Comparison of ENCODE assay signal across 8 mouse cellular contexts in the genomic region with DNA sequence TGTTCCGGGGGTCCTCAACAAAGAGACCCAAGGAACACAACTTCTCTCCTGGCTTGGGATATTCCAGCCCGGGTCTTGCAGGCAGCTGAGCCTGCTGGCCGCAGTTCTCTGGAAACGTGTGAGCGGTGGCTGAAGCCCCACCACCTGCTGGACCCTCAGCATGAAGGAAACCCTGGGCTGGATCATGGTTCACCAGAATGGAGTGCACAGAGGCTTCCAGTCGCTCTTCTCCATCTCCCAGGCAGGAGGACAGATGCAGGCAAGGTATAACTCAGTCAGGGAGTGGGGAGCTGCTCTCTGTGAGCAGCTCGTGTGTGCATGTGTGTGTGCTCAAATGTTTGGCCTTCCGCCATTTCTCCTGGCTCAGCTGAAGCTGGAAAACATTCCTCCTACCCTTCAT. TPM values are rescaled to one million over a fixed set of nuclear protein-coding genes. Genes with fewer than 3 reads are reported as not detected.
A peak's percentile ranks its signal among the peaks of the same experiment; 100 is the strongest.
DNase-seq lines count a peak whose midpoint lies in the region; ATAC-seq and TF ChIP-seq lines count a peak whose summit lies in the region.

No protein-coding gene starts in this region.

- ATAC-seq in limb, embryonic 14.5 days (ENCODE audit: low FRiP score, low read depth), result peak; percentile 84

- H3ac ChIP-seq in myocyte (ENCODE audit: control insufficient read depth, insufficient read length), result no peak overlapping the region

- peak overlapping the region; percentile 21; the same call in 1 of the 2 replicates for H3K4me3 ChIP-seq in embryonic facial prominence, embryonic 10.5 days
- no peak overlapping the region for H3K4me3 ChIP-seq in kidney, adult 2 months (ENCODE audit: insufficient read depth, low read depth, low read length)
- H3K4me3 ChIP-seq in limb, embryonic 14.5 days (replicated peaks; ENCODE audit: low read length), result no peak overlapping the region
- H3K4me3 ChIP-seq in myocyte, result no peak overlapping the region
- H3K4me3 ChIP-seq in thymus, adult 2 months (ENCODE audit: control insufficient read depth, insufficient read depth, low read length), result no peak overlapping the region

- no peak for TF ChIP-seq POLR2A in kidney, adult 2 months (IDR thresholded peaks at IDR 0.05; ENCODE audit: low read depth, low read length)
- no peak for TF ChIP-seq POLR2A in limb, embryonic 14.5 days (IDR thresholded peaks at IDR 0.05; ENCODE audit: borderline replicate concordance, extremely low read depth, insufficient read depth, insufficient read length)
- no peak for TF ChIP-seq POLR2A in myocyte (IDR thresholded peaks at IDR 0.05; ENCODE audit: insufficient read length, low read depth)
- TF ChIP-seq POLR2A in thymus, adult 2 months (IDR thresholded peaks at IDR 0.05; ENCODE audit: control insufficient read depth, extremely low read depth, insufficient read depth, low read length, poor library complexity), result no peak

- no peak overlapping the region for H3K9ac ChIP-seq in limb, embryonic 14.5 days (ENCODE audit: low read depth, low read length, severe bottlenecking)

- no peaks in the 10 kb centered on the region for H3K36me3 ChIP-seq in embryonic facial prominence, embryonic 10.5 days (replicated peaks)
- no peaks in the 10 kb centered on the region for H3K36me3 ChIP-seq in kidney, adult 2 months (ENCODE audit: control insufficient read depth, insufficient read depth, low read length)
- no peaks in the 10 kb centered on the region for H3K36me3 ChIP-seq in limb, embryonic 14.5 days (ENCODE audit: control insufficient read depth, insufficient read depth, low read length)
- H3K36me3 ChIP-seq in myocyte (ENCODE audit: control insufficient read depth, insufficient read depth), result no peaks in the 10 kb centered on the region
- no peaks in the 10 kb centered on the region for H3K36me3 ChIP-seq in thymus, adult 2 months (ENCODE audit: control insufficient read depth, insufficient read depth, low read length)

- peak; percentile 82 for DNase-seq in layer of hippocampus, adult 11-12 months (ENCODE audit: low spot score)
- no peak for DNase-seq in layer of hippocampus, adult 9-10 months (ENCODE audit: low spot score)
- DNase-seq in embryonic facial prominence, embryonic 10.5 days (ENCODE audit: low spot score), result peak; percentile 92
- DNase-seq in heart, adult 9 months (ENCODE audit: low spot score in 2 of 2), result peak; percentile 32 to 55
- peak; percentile 74 for DNase-seq in kidney, adult 2 months
- peak; percentile 92 for DNase-seq in limb, embryonic 14.5 days (ENCODE audit: low spot score)
- DNase-seq in thymus, adult 2 months, result peak; percentile 49

- H3K27me3 ChIP-seq in embryonic facial prominence, embryonic 10.5 days (replicated peaks; ENCODE audit: low read depth, poor library complexity, severe bottlenecking), result peaks cover 100% of the 10 kb centered on the region
- H3K27me3 ChIP-seq in kidney, adult 2 months (replicated peaks; ENCODE audit: control insufficient read depth, insufficient read depth, low read length), result no peaks in the 10 kb centered on the region
- H3K27me3 ChIP-seq in limb, embryonic 14.5 days (ENCODE audit: control insufficient read depth, insufficient read depth, low read length), result peaks cover 52% of the 10 kb centered on the region
- peaks cover 89% of the 10 kb centered on the region for H3K27me3 ChIP-seq in myocyte (ENCODE audit: control insufficient read depth, insufficient read depth, insufficient read length)
- peaks cover 5% of the 10 kb centered on the region; the same call in 1 of the 2 replicates for H3K27me3 ChIP-seq in thymus, adult 2 months (ENCODE audit: control insufficient read depth, insufficient read depth, low read length)

- H3K9me3 ChIP-seq in embryonic facial prominence, embryonic 10.5 days, result no peaks in the 10 kb centered on the region
- H3K9me3 ChIP-seq in limb, embryonic 14.5 days (ENCODE audit: control insufficient read depth, low read length), result no peaks in the 10 kb centered on the region

- H3K4me2 ChIP-seq in limb, embryonic 14.5 days (replicated peaks; ENCODE audit: low read depth, low read length, severe bottlenecking), result no peak overlapping the region
- no peak overlapping the region for H3K4me2 ChIP-seq in myocyte (ENCODE audit: low read depth)

- no peak for TF ChIP-seq CTCF in kidney, adult 2 months (conservative IDR thresholded peaks at IDR 0.05; ENCODE audit: insufficient read depth, insufficient read length, low read depth, low read length)
- TF ChIP-seq CTCF in thymus, adult 2 months (IDR thresholded peaks at IDR 0.05; ENCODE audit: borderline replicate concordance, control insufficient read depth, extremely low read depth, insufficient read depth, low read length, poor library complexity), result no peak

- H3K27ac ChIP-seq in embryonic facial prominence, embryonic 10.5 days (replicated peaks), result peak overlapping the region; percentile 25; the same call in 1 of the 2 replicates
- H3K27ac ChIP-seq in kidney, adult 2 months (ENCODE audit: insufficient read depth, low read depth, low read length), result no peak overlapping the region
- no peak overlapping the region for H3K27ac ChIP-seq in limb, embryonic 14.5 days (replicated peaks; ENCODE audit: low read depth, low read length)
- no peak overlapping the region for H3K27ac ChIP-seq in thymus, adult 2 months (ENCODE audit: control insufficient read depth, insufficient read depth, low read length)

- peaks cover 97% of the 10 kb centered on the region for H3K4me1 ChIP-seq in embryonic facial prominence, embryonic 10.5 days
- peaks cover 2% of the 10 kb centered on the region; the same call in 1 of the 2 replicates for H3K4me1 ChIP-seq in kidney, adult 2 months (ENCODE audit: control insufficient read depth, insufficient read depth, low read length)
- H3K4me1 ChIP-seq in limb, embryonic 14.5 days (ENCODE audit: control insufficient read depth, insufficient read depth, low read length), result peaks cover 17% of the 10 kb centered on the region
- no peaks in the 10 kb centered on the region for H3K4me1 ChIP-seq in thymus, adult 2 months (replicated peaks; ENCODE audit: control insufficient read depth, insufficient read depth, low read length)

- no peaks in the 10 kb centered on the region for H3K79me2 ChIP-seq in myocyte (ENCODE audit: control insufficient read depth, insufficient read depth)

- WGBS in embryonic facial prominence, embryonic 10.5 days, result 10% methylated on average over 8 of the region's 8 CpGs
- WGBS in kidney, adult 2 months, result 18% methylated on average over 8 of the region's 8 CpGs
- 6% methylated on average over 8 of the region's 8 CpGs for WGBS in limb, embryonic 14.5 days
- 14% methylated on average over 8 of the region's 8 CpGs for WGBS in thymus, adult 2 months

TF ChIP-seq in myocyte, 11 proteins besides CTCF, POLR2A, EP300 and RAD21:
- peak in 2 of 3 experiments; percentile 57 to 60 for TF ChIP-seq MYOD1 (IDR thresholded peaks at IDR 0.05; ENCODE audit: control insufficient read depth in 1 of 3, insufficient read length in 2 of 3, low read depth in 2 of 3)
- TF ChIP-seq TCF12 (IDR thresholded peaks at IDR 0.05; ENCODE audit: insufficient read depth, poor library complexity, severe bottlenecking), result no peak
- peak in 2 of 3 experiments; percentile 34 to 79 for TF ChIP-seq MYOG (IDR thresholded peaks at IDR 0.05; ENCODE audit: control insufficient read depth in 1 of 3, insufficient read depth in 1 of 3, insufficient read length in 2 of 3, low read depth in 2 of 3)
- TF ChIP-seq SRF (IDR thresholded peaks at IDR 0.05; ENCODE audit: control insufficient read depth, insufficient read length, low read depth), result no peak

RNA-seq across cellular contexts. Expression of gene Srcin1, which starts 7.3 kb away (rescaled TPM):
- polyA plus RNA-seq in embryonic facial prominence, embryonic 10.5 days (2016; fragmentation: Nextera tagmentation; extraction: Ambion mirVana), result 0.72 and 0.80 TPM in 2 replicates
- 13.0 and 13.2 TPM in 2 replicates for polyA plus RNA-seq in kidney, adult 2 months (2012; rRNA removed)
- 4.0 and 5.1 TPM in 2 replicates for polyA plus RNA-seq in limb, embryonic 14.5 days (2012; rRNA removed)
- 0.39 and 0.53 TPM in 2 replicates for polyA plus RNA-seq in limb, embryonic 14.5 days (2014; fragmentation: Nextera tagmentation; extraction: Ambion mirVana)
- not detected for polyA plus RNA-seq in myocyte (2012; fragmentation: generic; extraction: Trizol)
- polyA plus RNA-seq in thymus, adult 2 months (2012; rRNA removed), result 0.32 and 0.55 TPM in 2 replicates
